Mouse (Mus musculus): Measurements from ENCODE around the gene Amz2. TPM values are rescaled to one million over a fixed set of nuclear protein-coding genes. Genes with fewer than 3 reads are reported as not detected.

The Amz2 gene
- total and polyA plus RNA-seq, 3 experiments = 50.2 to 57.5 (median 52.4) TPM

DNA sequence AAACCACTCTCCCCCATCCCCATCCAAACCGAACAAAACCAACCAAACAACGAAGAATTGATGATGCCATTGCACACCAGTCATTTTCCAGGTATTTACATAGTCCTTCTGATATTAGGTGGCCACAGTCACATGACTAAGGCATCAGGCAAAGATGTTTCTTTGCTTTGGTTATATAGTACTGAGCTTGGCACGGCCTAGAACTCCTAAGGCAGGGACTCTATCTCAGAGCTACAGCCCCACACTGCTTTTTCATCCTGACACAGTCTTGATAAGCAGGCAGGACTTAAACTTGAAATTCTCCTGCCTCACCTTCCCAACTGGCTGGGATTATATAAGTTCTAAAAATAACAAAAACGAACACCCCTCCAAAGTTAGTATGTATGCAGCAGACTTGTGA, 39.3 kb downstream of the Amz2 start:
- no peak overlapping the region for H3K9ac ChIP-seq (ENCODE audit: low read depth, low read length)
- no peaks in the 10 kb centered on the region; the same call in 1 of the 2 replicates for H3K4me1 ChIP-seq (ENCODE audit: control insufficient read depth, insufficient read depth, low read length)

DNA sequence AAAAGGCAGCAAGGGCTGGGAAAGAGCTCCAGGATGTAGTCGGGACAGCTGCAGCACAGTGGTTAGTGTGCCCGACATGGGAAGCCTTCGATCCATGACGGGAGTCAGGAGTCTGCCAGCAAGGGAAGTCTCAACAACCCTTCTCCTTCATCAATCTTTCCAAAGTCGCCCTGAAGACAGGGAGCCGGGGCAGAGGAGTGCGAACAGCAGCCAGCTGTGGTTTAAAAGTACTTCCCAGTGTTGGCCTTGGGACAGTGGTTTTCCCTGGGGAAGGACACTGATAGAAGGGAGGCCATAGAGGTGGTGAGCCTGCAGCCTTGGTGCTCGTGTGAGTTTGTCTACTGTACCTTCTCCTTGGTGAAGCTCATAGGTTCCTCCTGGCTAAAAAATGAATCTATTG, 41.2 kb downstream of the Amz2 start:
- no peak for TF ChIP-seq POLR2A (IDR thresholded peaks at IDR 0.05; ENCODE audit: insufficient read depth, low read depth, low read length)
- TF ChIP-seq CTCF (IDR thresholded peaks at IDR 0.05) = no peak
- no peak for TF ChIP-seq EP300 (IDR thresholded peaks at IDR 0.05; ENCODE audit: insufficient read depth, low read depth, low read length)
- Histone ChIP-seq H3K9ac (ENCODE audit: low read depth, low read length) (no peak overlapping the region), H3K79me2 (replicated peaks; ENCODE audit: control insufficient read depth, insufficient read depth, low read length) (no peaks in the 10 kb centered on the region), H3K36me3 (ENCODE audit: control insufficient read depth, insufficient read depth, low read length) (no peaks in the 10 kb centered on the region), H3K27me3 (ENCODE audit: control insufficient read depth, insufficient read depth, low read length) (no peaks in the 10 kb centered on the region), H3K4me3 (no peak overlapping the region), H3K27ac (no peak overlapping the region), H3K4me1 (ENCODE audit: control insufficient read depth, insufficient read depth, low read length) (no peaks in the 10 kb centered on the region)
- WGBS = 73% methylated on average over 8 of the region's 8 CpGs
- intact Hi-C loops (cut with DNase I) = no loop called here
- no peak for DNase-seq

More for the DNA sequence above, 39.3 kb downstream of the Amz2 start:
- no peaks in the 10 kb centered on the region for H3K36me3 ChIP-seq (ENCODE audit: control insufficient read depth, insufficient read depth, low read length)
- no peak overlapping the region for H3K27ac ChIP-seq
- TF ChIP-seq EP300 (IDR thresholded peaks at IDR 0.05; ENCODE audit: insufficient read depth, low read depth, low read length) (no peak), POLR2A (IDR thresholded peaks at IDR 0.05; ENCODE audit: insufficient read depth, low read depth, low read length) (no peak), CTCF (IDR thresholded peaks at IDR 0.05) (no peak)
- no peaks in the 10 kb centered on the region for H3K27me3 ChIP-seq (ENCODE audit: control insufficient read depth, insufficient read depth, low read length)
- H3K4me3 ChIP-seq = no peak overlapping the region
- WGBS = 90% methylated on average over 4 of the region's 4 CpGs
- no peak for DNase-seq
- H3K79me2 ChIP-seq (replicated peaks; ENCODE audit: control insufficient read depth, insufficient read depth, low read length) = no peaks in the 10 kb centered on the region
- intact Hi-C loops (cut with DNase I) = no loop called here

DNA sequence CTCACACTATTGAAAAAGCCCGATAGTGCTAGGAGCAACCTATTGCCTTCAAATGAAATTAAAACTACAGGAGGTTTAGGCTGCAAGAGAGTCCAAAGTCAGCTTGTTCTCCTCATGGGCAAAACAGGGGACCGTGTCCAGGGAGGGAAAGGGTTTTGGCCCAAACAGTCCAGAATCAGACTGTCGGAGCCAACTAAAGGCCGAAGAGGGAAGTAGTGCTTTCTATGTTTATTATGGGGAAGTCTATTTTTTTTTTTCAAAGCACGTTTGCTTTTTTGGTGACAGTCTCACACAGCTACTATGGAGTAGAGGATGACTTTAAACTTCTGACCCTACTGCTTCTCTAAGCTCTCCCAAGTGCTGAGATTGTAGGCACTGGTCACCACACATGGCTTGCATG, 42.4 kb downstream of the Amz2 start:
- Histone ChIP-seq H3K27me3 (ENCODE audit: control insufficient read depth, insufficient read depth, low read length) (no peaks in the 10 kb centered on the region), H3K79me2 (replicated peaks; ENCODE audit: control insufficient read depth, insufficient read depth, low read length) (no peaks in the 10 kb centered on the region), H3K4me1 (ENCODE audit: control insufficient read depth, insufficient read depth, low read length) (no peaks in the 10 kb centered on the region), H3K9ac (ENCODE audit: low read depth, low read length) (no peak overlapping the region), H3K4me3 (no peak overlapping the region), H3K27ac (no peak overlapping the region), H3K36me3 (ENCODE audit: control insufficient read depth, insufficient read depth, low read length) (no peaks in the 10 kb centered on the region)
- no peak for DNase-seq
- intact Hi-C loops (cut with DNase I) = no loop called here
- WGBS = 75% methylated on average over 5 of the region's 5 CpGs
- TF ChIP-seq CTCF (IDR thresholded peaks at IDR 0.05) (no peak), EP300 (IDR thresholded peaks at IDR 0.05; ENCODE audit: insufficient read depth, low read depth, low read length) (no peak), POLR2A (IDR thresholded peaks at IDR 0.05; ENCODE audit: insufficient read depth, low read depth, low read length) (no peak)

DNA sequence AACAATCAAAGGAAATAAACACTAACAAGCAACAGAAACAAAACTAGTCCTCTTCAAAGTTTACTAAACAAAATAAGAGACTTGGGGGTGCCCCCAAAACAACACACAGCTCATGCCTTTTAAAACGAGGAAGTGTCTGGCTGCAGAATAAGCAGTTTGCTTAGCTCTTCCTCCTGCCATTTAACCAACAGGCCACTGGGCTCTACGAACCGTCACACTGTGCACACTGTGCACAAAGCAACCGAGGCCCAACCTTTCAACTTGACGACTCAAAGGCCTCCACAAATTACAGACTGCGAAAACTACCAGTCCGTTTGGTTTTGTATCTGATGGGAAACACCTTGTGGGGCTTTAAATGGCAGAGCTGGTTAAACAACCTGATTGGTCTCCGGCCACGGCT, 44.4 kb downstream of the Amz2 start:
- 85% methylated on average over 9 of the region's 9 CpGs for WGBS
- no peaks in the 10 kb centered on the region for H3K4me1 ChIP-seq (ENCODE audit: control insufficient read depth, insufficient read depth, low read length)
- H3K4me3 ChIP-seq = no peak overlapping the region
- H3K79me2 ChIP-seq (replicated peaks; ENCODE audit: control insufficient read depth, insufficient read depth, low read length) = no peaks in the 10 kb centered on the region
- intact Hi-C loops (cut with DNase I) = no loop called here
- TF ChIP-seq CTCF (IDR thresholded peaks at IDR 0.05) (no peak), POLR2A (IDR thresholded peaks at IDR 0.05; ENCODE audit: insufficient read depth, low read depth, low read length) (no peak), EP300 (IDR thresholded peaks at IDR 0.05; ENCODE audit: insufficient read depth, low read depth, low read length) (no peak)
- DNase-seq = no peak
- no peak overlapping the region for H3K27ac ChIP-seq
- H3K9ac ChIP-seq (ENCODE audit: low read depth, low read length) = no peak overlapping the region
- no peaks in the 10 kb centered on the region for H3K27me3 ChIP-seq (ENCODE audit: control insufficient read depth, insufficient read depth, low read length)
- no peaks in the 10 kb centered on the region for H3K36me3 ChIP-seq (ENCODE audit: control insufficient read depth, insufficient read depth, low read length)

GRCm38 (mm10) chr11:109470921-109471861, 45.4 kb downstream of the Amz2 start:
- DNase-seq = no peak
- no peaks in the 10 kb centered on the region for H3K27me3 ChIP-seq (ENCODE audit: control insufficient read depth, insufficient read depth, low read length)
- no peaks in the 10 kb centered on the region for H3K79me2 ChIP-seq (replicated peaks; ENCODE audit: control insufficient read depth, insufficient read depth, low read length)
- no peaks in the 10 kb centered on the region for H3K4me1 ChIP-seq (ENCODE audit: control insufficient read depth, insufficient read depth, low read length)
- no peaks in the 10 kb centered on the region for H3K36me3 ChIP-seq (ENCODE audit: control insufficient read depth, insufficient read depth, low read length)
- 63% methylated on average over 15 of the region's 15 CpGs for WGBS
- no peak overlapping the region for H3K9ac ChIP-seq (ENCODE audit: low read depth, low read length)
- intact Hi-C loops (cut with DNase I) = no loop called here
- H3K27ac ChIP-seq = no peak overlapping the region
- TF ChIP-seq CTCF (IDR thresholded peaks at IDR 0.05) (no peak), EP300 (IDR thresholded peaks at IDR 0.05; ENCODE audit: insufficient read depth, low read depth, low read length) (no peak), POLR2A (IDR thresholded peaks at IDR 0.05; ENCODE audit: insufficient read depth, low read depth, low read length) (no peak)
- no peak overlapping the region for H3K4me3 ChIP-seq

- Histone ChIP-seq H3K4me1 (ENCODE audit: control insufficient read depth, insufficient read depth, low read length) (no peaks in the 10 kb centered on the region), H3K9ac (ENCODE audit: low read depth, low read length) (peak overlapping the region; percentile 39), H3K27ac (peak overlapping the region; percentile 67), H3K4me3 (peak overlapping the region; percentile 94), H3K79me2 (replicated peaks; ENCODE audit: control insufficient read depth, insufficient read depth, low read length) (no peaks in the 10 kb centered on the region), H3K27me3 (ENCODE audit: control insufficient read depth, insufficient read depth, low read length) (no peaks in the 10 kb centered on the region), H3K36me3 (ENCODE audit: control insufficient read depth, insufficient read depth, low read length) (no peaks in the 10 kb centered on the region)
- DNase-seq = peak; percentile 49 to 60
- under 1% methylated on average over 33 of the region's 33 CpGs for WGBS
- TF ChIP-seq EP300 (IDR thresholded peaks at IDR 0.05; ENCODE audit: insufficient read depth, low read depth, low read length) (no peak), POLR2A (IDR thresholded peaks at IDR 0.05; ENCODE audit: insufficient read depth, low read depth, low read length) (no peak), CTCF (IDR thresholded peaks at IDR 0.05) (peak; percentile 11)
- intact Hi-C loops (cut with DNase I) = no loop called here
These were observed 46.5 kb downstream of the Amz2 start for GRCm38 (mm10) chr11:109472171-109472691.

Data from heart, adult 2 months (tissue).